Mouse (Mus musculus) cerebellum, adult 2 months (tissue): ENCODE data around the gene Arl5a. TPM values are rescaled to one million over a fixed set of nuclear protein-coding genes. Genes with fewer than 3 reads are reported as not detected.
A peak's percentile ranks its signal among the peaks of the same experiment; 100 is the strongest.

Source experiments
- DNase-seq, 2 experiments: peaks; one replicate each; pipeline ENCODE4 v3.0.0; 2021
- H3K27ac ChIP-seq: fragments of 200-500 bp; 2 replicates; pipeline ENCODE4 v1.5.1; 2012; ENCODE audit warnings: low read length, control low read depth, inconsistent platforms; ENCODE audit not compliant: insufficient read depth
- H3K27me3 ChIP-seq: fragments of 200-500 bp; 2 replicates; pipeline ENCODE4 v1.6.1; 2012; ENCODE audit warnings: inconsistent platforms, mild to moderate bottlenecking, low read length, moderate library complexity; ENCODE audit not compliant: control insufficient read depth, insufficient read depth
- H3K4me1 ChIP-seq: fragments of 200-500 bp; 2 replicates; pipeline ENCODE4 v1.6.1; 2011; ENCODE audit warnings: low read length; ENCODE audit not compliant: control insufficient read depth, insufficient read depth
- H3K4me3 ChIP-seq: fragments of 200-500 bp; replicated peaks from 2 replicates; pipeline ENCODE3; 2011; ENCODE audit warnings: mild to moderate bottlenecking, low read depth, low read length, control low read depth; ENCODE audit not compliant: insufficient read depth
- CTCF ChIP-seq: fragments of 200-500 bp; IDR thresholded peaks from 2 replicates; pipeline ENCODE4 v1.5.1; 2011; ENCODE audit warnings: low read depth, mild to moderate bottlenecking, control low read depth, low read length, moderate library complexity, borderline replicate concordance; ENCODE audit not compliant: insufficient read depth
- POLR2A ChIP-seq: fragments of 200-500 bp; IDR thresholded peaks from 2 replicates; pipeline ENCODE4 v1.6.1; 2011; ENCODE audit warnings: low read length, control low read depth, borderline replicate concordance; ENCODE audit not compliant: insufficient read depth
- WGBS: fragments of 180-500 bp; shearing (Covaris S2); methylation state at CpG from one replicate; pipeline ENCODE4 v1.1.7; 2018; 5-methylcytosine and 5-hydroxymethylcytosine counted together
- polyA plus RNA-seq: library from polyadenylated mRNA; depleted of rRNA; stranded (reverse); fragments of >200 nt; gene quantifications from 2 replicates; pipeline ENCODE4 v1.2.3, GENCODE M21; 2012

Arl5a gene
- polyA plus RNA-seq, 1 experiment = 57.3 TPM

- Histone ChIP-seq H3K4me3 (no peak overlapping the region), H3K4me1 (peaks cover 3% of the 10 kb centered on the region; the same call in 1 of the 2 replicates), H3K27me3 (no peaks in the 10 kb centered on the region), H3K27ac (no peak overlapping the region)
- TF ChIP-seq CTCF (no peak), POLR2A (no peak)
- DNase-seq = no peak
- 79% methylated on average over 7 of the region's 7 CpGs for WGBS
Observed at GRCm38 (mm10) chr2:52386037-52386436, 38.7 kb downstream of the Arl5a start.

- Histone ChIP-seq H3K27ac (no peak overlapping the region), H3K27me3 (no peaks in the 10 kb centered on the region), H3K4me3 (no peak overlapping the region), H3K4me1 (no peaks in the 10 kb centered on the region)
- TF ChIP-seq POLR2A (no peak), CTCF (no peak)
- DNase-seq = no peak
- 84% methylated on average over 10 of the region's 10 CpGs for WGBS
Observed at GRCm38 (mm10) chr2:52378848-52379261, 45.8 kb downstream of the Arl5a start.

GRCm38 (mm10) chr2:52378448-52378804 lies 46.3 kb downstream of the Arl5a start, which contains the start of gene Neb:
Gene Neb (minus strand): TSS chr2:52378474.
- TF ChIP-seq CTCF = no peak
- DNase-seq = no peak
- Histone ChIP-seq H3K27ac (no peak within 1 kb of the TSS), H3K27me3 (no peaks in the 10 kb centered on the region), H3K4me1 (no peaks in the 10 kb centered on the region), H3K4me3 (no peak within 1 kb of the TSS)
- 68% methylated on average over 7 of the region's 7 CpGs for WGBS

GRCm38 (mm10) chr2:52377706-52378447 lies 46.8 kb downstream of the Arl5a start:
- no peak for TF ChIP-seq CTCF
- TF ChIP-seq POLR2A = no peak
- H3K27ac ChIP-seq = no peak overlapping the region
- no peak for DNase-seq
- no peaks in the 10 kb centered on the region for H3K4me1 ChIP-seq
- 72% methylated on average over 13 of the region's 13 CpGs for WGBS
- no peak overlapping the region for H3K4me3 ChIP-seq
- H3K27me3 ChIP-seq = no peaks in the 10 kb centered on the region

GRCm38 (mm10) chr2:52374706-52375105 lies 50.0 kb downstream of the Arl5a start:
- 94% methylated on average over 6 of the region's 6 CpGs for WGBS
- peak in 1 of 2 experiments; percentile 1 for DNase-seq
- TF ChIP-seq POLR2A (no peak), CTCF (no peak)
- Histone ChIP-seq H3K27ac (no peak overlapping the region), H3K4me3 (no peak overlapping the region), H3K27me3 (no peaks in the 10 kb centered on the region), H3K4me1 (peaks cover 3% of the 10 kb centered on the region)

- no peak overlapping the region for H3K4me3 ChIP-seq
- TF ChIP-seq CTCF = no peak
- no peak for TF ChIP-seq POLR2A
- H3K27me3 ChIP-seq = no peaks in the 10 kb centered on the region
- peak in 1 of 2 experiments; percentile 1 for DNase-seq
- 85% methylated on average over 6 of the region's 6 CpGs for WGBS
- peaks cover 7% of the 10 kb centered on the region for H3K4me1 ChIP-seq
- H3K27ac ChIP-seq = no peak overlapping the region
Observed at GRCm38 (mm10) chr2:52372480-52372879, 52.2 kb downstream of the Arl5a start.

- Histone ChIP-seq H3K27me3 (no peaks in the 10 kb centered on the region), H3K27ac (no peak overlapping the region), H3K4me3 (no peak overlapping the region), H3K4me1 (peaks cover 9% of the 10 kb centered on the region)
- no peak for DNase-seq
- WGBS = 96% methylated on average over 4 of the region's 4 CpGs
- TF ChIP-seq CTCF (no peak), POLR2A (no peak)
Observed at GRCm38 (mm10) chr2:52372080-52372479, 52.6 kb downstream of the Arl5a start.

GRCm38 (mm10) chr2:52371066-52371465 lies 53.6 kb downstream of the Arl5a start:
- 33% methylated on average over 2 of the region's 2 CpGs for WGBS
- peak; percentile 57 to 83 for DNase-seq
- no peaks in the 10 kb centered on the region for H3K27me3 ChIP-seq
- H3K4me3 ChIP-seq = no peak overlapping the region
- no peak for TF ChIP-seq CTCF
- no peak for TF ChIP-seq POLR2A
- peaks cover 9% of the 10 kb centered on the region for H3K4me1 ChIP-seq
- no peak overlapping the region for H3K27ac ChIP-seq
